Comparison of ENCODE assay signal across 12 mouse cellular contexts in genomic region chr7:88467754-88468153, GRCm38 (mm10).
"Had no signal": no experiment of that assay in that cellular context is flagged by ENCODE, and none has a peak within 500 bp of the region (broad histone marks: within the 10 kb centered on the region; RNA-seq: fewer than 3 reads in every experiment).

No protein-coding gene starts in this region.

- H3K27me3 ChIP-seq: limb, embryonic 15.5 days had no signal

- H3K4me1 ChIP-seq: limb, embryonic 15.5 days had no signal

- H3K4me3 ChIP-seq: limb, embryonic 15.5 days had no signal

- DNase-seq: kidney, adult 11 months; kidney, adult 9 months; kidney, postnatal 36 days; layer of hippocampus, adult 9-11 months; layer of hippocampus, postnatal 36 days; lung, adult 18-20 months; lung, postnatal 36 days; thymus, postnatal 4 days had no signal

- H3K36me3 ChIP-seq: limb, embryonic 15.5 days had no signal

- H3K27ac ChIP-seq: kidney, postnatal 0 days; limb, embryonic 15.5 days; liver, embryonic 14.5 days; stomach, postnatal 0 days had no signal

- H3K9ac ChIP-seq: limb, embryonic 15.5 days; liver, embryonic 14.5 days had no signal
